Mouse (Mus musculus) lung, embryonic 16.5 days (tissue): ENCODE data around the gene Agbl1. TPM values are rescaled to one million over a fixed set of nuclear protein-coding genes. Genes with fewer than 3 reads are reported as not detected.

Experiments
- ATAC-seq: fragments of 200-750 bp; cut with Nextera tagmentation; 2 replicates; pipeline ENCODE4 v1.8.0; 2017; ENCODE audit warnings: low read depth, mild to moderate bottlenecking, moderate library complexity
- H3K27ac ChIP-seq: fragments of 300-500 bp; sonication (generic); 2 replicates; pipeline ENCODE4 v1.5.1; 2014; ENCODE audit warnings: mild to moderate bottlenecking, control low read depth, low read length
- H3K27me3 ChIP-seq: fragments of 300-500 bp; sonication (generic); 2 replicates; pipeline ENCODE4 v1.6.1; 2014; ENCODE audit warnings: low read depth, low read length, mixed read lengths; ENCODE audit not compliant: control insufficient read depth, insufficient read depth
- H3K36me3 ChIP-seq: fragments of 300-500 bp; sonication (generic); 2 replicates; pipeline ENCODE4 v1.6.1; 2014; ENCODE audit warnings: low read length; ENCODE audit not compliant: control insufficient read depth, insufficient read depth
- H3K4me1 ChIP-seq: fragments of 300-500 bp; sonication (generic); replicated peaks from 2 replicates; pipeline ENCODE4 v1.6.1; 2014; ENCODE audit warnings: low read length, mixed read lengths; ENCODE audit not compliant: control insufficient read depth, insufficient read depth
- H3K4me2 ChIP-seq: fragments of 300-500 bp; sonication (generic); 2 replicates; pipeline ENCODE4 v1.6.1; 2014; ENCODE audit warnings: low read depth, low read length, control low read depth
- H3K4me3 ChIP-seq: fragments of 300-500 bp; sonication (generic); 2 replicates; pipeline ENCODE4 v1.5.1; 2014; ENCODE audit warnings: mild to moderate bottlenecking, low read length, control low read depth
- H3K9ac ChIP-seq: fragments of 300-500 bp; sonication (generic); 2 replicates; pipeline ENCODE4 v1.6.1; 2014; ENCODE audit warnings: low read length, control low read depth
- H3K9me3 ChIP-seq: fragments of 300-500 bp; sonication (generic); 2 replicates; pipeline ENCODE4 v1.6.1; 2016; ENCODE audit warnings: low read length; ENCODE audit not compliant: control insufficient read depth
- WGBS: fragments of 180-500 bp; shearing (Covaris S2); extraction: QIAGEN DNeasy Blood & Tissue Kit; methylation state at CpG from one replicate; pipeline ENCODE4 v1.1.7; 2014; 5-methylcytosine and 5-hydroxymethylcytosine counted together
- polyA plus RNA-seq: library from polyadenylated mRNA; unstranded; fragments of >200 nt; fragmentation: Nextera tagmentation; extraction: Ambion mirVana; gene quantifications from 2 replicates; pipeline ENCODE4 v1.2.1, GENCODE M21; 2015

Agbl1 gene
- not detected in 2 replicates for polyA plus RNA-seq

GRCm38 (mm10) chr7:76229311-76229937 is at the start of gene Agbl1:
TSS of gene Agbl1 (plus strand) at chr7:76229887.
- no peak for ATAC-seq
- WGBS = 58% methylated on average over 7 of the region's 7 CpGs

DNA sequence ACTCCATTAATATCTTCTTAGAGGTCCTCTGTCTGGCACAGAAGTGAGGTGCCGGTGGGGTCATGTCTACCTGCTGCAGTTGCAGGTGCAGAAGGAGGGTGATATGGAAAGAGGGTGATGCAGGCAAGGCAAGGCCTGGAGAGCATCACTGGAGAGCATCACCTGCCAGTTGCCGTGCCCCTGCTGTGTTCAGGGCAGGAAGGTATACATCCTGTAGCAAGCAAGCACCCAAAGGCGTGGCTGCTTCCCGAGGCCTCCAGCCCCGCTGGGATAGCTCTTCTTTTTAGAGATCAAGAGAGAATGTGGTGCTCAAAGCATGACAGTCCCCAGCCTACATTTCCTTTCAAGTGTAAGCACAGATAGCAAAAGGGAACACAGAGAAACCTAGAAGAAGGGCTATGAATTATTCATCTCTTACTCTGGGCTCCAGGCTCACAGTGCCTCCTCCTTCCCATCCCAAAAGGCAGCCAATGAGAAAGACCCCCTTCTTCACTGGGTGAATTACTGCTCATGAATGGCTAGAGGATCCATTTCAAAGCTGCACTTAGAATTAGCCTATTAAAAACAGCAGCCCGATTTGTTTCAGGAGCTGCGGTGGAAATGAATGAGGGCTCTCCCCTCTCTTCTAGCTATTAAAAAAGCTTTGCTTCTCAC is 44.6 kb upstream of the Agbl1 start:
- 57% methylated on average over 7 of the region's 7 CpGs for whole genome bisulfite sequencing
- H3K27ac ChIP-seq = no peak overlapping the region
- H3K4me2 ChIP-seq = no peak overlapping the region
- H3K4me1 ChIP-seq = no peaks in the 10 kb centered on the region
- H3K4me3 ChIP-seq = no peak overlapping the region
- no peaks in the 10 kb centered on the region for H3K27me3 ChIP-seq
- H3K36me3 ChIP-seq = no peaks in the 10 kb centered on the region
- no peak for ATAC-seq
- H3K9ac ChIP-seq = no peak overlapping the region
- H3K9me3 ChIP-seq = no peaks in the 10 kb centered on the region

More at GRCm38 (mm10) chr7:76229311-76229937, at the start of gene Agbl1:
- Histone ChIP-seq H3K9me3 (no peaks in the 10 kb centered on the region), H3K4me2 (no peak within 1 kb of the TSS), H3K9ac (no peak within 1 kb of the TSS), H3K27me3 (no peaks in the 10 kb centered on the region), H3K4me3 (no peak within 1 kb of the TSS), H3K36me3 (no peaks in the 10 kb centered on the region), H3K27ac (no peak within 1 kb of the TSS), H3K4me1 (no peaks in the 10 kb centered on the region)

- no peaks in the 10 kb centered on the region for H3K27me3 ChIP-seq
- no peaks in the 10 kb centered on the region for H3K36me3 ChIP-seq
- H3K4me2 ChIP-seq = no peak overlapping the region
- no peak overlapping the region for H3K9ac ChIP-seq
- no peak overlapping the region for H3K4me3 ChIP-seq
- no peak overlapping the region for H3K27ac ChIP-seq
- 49% methylated on average over 6 of the region's 6 CpGs for WGBS
- H3K4me1 ChIP-seq = no peaks in the 10 kb centered on the region
- ATAC-seq = no peak
- no peaks in the 10 kb centered on the region for H3K9me3 ChIP-seq
Observed at GRCm38 (mm10) chr7:76185681-76186121, 44.0 kb upstream of the Agbl1 start.

DNA sequence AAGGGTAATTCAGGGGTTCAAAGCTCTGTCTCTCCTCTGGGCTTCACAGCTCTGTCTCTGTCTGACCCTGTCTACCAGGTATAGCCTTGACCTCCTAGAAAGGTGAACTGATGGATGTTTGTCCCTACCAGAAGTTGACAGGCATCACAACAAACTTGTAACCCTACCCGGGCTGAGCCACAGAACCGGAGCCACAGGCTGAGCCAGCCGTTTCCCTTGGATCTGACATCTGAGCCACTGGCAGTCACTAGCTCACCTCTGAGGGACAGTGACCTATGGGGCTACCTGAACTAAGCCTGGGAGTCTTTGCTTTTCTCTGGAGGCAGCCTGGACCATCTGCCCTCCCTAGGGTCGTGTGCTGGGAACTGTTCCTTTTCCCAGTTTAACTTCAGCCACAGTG is 11.1 kb upstream of the Agbl1 start:
- 42% methylated on average over 4 of the region's 4 CpGs for WGBS
- no peaks in the 10 kb centered on the region for H3K4me1 ChIP-seq
- H3K27ac ChIP-seq = no peak overlapping the region
- H3K9me3 ChIP-seq = no peaks in the 10 kb centered on the region
- H3K27me3 ChIP-seq = no peaks in the 10 kb centered on the region
- no peak overlapping the region for H3K4me3 ChIP-seq
- H3K4me2 ChIP-seq = no peak overlapping the region
- ATAC-seq = no peak
- H3K9ac ChIP-seq = no peak overlapping the region
- H3K36me3 ChIP-seq = no peaks in the 10 kb centered on the region

DNA sequence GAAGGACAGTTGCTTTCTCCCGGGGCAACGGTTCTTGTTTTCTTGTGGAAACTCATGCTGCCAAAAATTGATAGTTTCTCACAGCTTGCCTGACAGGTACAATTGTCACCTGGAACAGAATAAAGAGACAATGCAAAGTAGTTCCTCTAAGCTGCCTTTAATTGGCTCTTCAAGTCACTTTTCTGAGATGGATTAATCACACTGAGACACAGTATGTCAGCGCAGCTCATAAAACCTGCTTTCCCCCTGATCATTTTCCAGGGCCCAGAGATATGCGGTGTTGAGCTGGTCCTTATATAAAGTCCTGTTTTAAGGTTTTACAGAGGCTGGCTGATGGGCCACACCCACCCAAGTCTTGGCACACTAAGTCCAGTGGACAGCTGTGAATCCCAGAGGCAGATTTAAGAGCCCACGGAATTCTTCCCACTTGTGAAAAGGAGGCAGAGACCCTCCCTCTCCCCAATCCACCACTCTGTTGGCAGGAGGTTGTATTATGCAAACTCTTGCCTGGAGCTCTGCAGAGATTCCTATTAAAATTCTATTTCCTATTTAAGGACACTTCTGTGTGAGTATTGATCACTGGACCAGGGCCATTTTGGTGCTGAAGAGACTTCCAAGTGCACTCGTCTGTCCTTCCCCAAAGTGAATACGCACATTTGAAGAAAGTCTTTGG is 9.8 kb upstream of the Agbl1 start:
- H3K4me2 ChIP-seq = no peak overlapping the region
- no peak overlapping the region for H3K9ac ChIP-seq
- H3K4me3 ChIP-seq = no peak overlapping the region
- no peak overlapping the region for H3K27ac ChIP-seq
- H3K36me3 ChIP-seq = no peaks in the 10 kb centered on the region
- H3K27me3 ChIP-seq = no peaks in the 10 kb centered on the region
- H3K4me1 ChIP-seq = no peaks in the 10 kb centered on the region
- ATAC-seq = no peak
- 77% methylated on average over 7 of the region's 7 CpGs for WGBS
- no peaks in the 10 kb centered on the region for H3K9me3 ChIP-seq

DNA sequence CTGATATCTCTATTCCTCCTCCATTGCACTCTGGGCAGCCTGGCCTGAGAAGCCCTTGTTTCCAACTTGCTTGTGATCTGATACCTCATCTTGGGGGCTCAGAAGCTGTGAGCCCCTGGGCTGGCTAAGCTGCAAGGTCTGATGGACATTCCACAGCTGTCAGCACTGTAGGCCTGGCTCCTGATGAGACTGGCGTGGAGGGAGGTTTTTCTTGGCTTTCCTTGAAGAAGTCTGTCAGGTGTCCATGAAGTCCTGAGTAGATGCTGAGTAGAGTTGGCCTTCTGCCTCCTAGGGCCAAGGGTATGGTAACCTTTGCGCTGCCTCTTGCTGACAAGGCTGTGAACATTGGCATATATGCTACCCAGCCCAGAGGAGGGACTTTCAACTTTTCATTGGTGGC is 7.0 kb upstream of the Agbl1 start:
- Histone ChIP-seq H3K4me1 (no peaks in the 10 kb centered on the region), H3K9me3 (no peaks in the 10 kb centered on the region), H3K4me3 (no peak overlapping the region), H3K27me3 (no peaks in the 10 kb centered on the region), H3K27ac (no peak overlapping the region), H3K36me3 (no peaks in the 10 kb centered on the region), H3K4me2 (no peak overlapping the region), H3K9ac (no peak overlapping the region)
- no peak for ATAC-seq
- 80% methylated on average over 2 of the region's 2 CpGs for whole genome bisulfite sequencing

GRCm38 (mm10) chr7:76228881-76229280 is 806 bp upstream of the Agbl1 start:
- H3K27me3 ChIP-seq = no peaks in the 10 kb centered on the region
- WGBS = 33% methylated on average over 2 of the region's 2 CpGs
- no peaks in the 10 kb centered on the region for H3K36me3 ChIP-seq
- H3K4me1 ChIP-seq = no peaks in the 10 kb centered on the region
- no peaks in the 10 kb centered on the region for H3K9me3 ChIP-seq
- no peak overlapping the region for H3K9ac ChIP-seq
- no peak for ATAC-seq
- H3K4me2 ChIP-seq = no peak overlapping the region
- no peak overlapping the region for H3K27ac ChIP-seq
- H3K4me3 ChIP-seq = no peak overlapping the region

DNA sequence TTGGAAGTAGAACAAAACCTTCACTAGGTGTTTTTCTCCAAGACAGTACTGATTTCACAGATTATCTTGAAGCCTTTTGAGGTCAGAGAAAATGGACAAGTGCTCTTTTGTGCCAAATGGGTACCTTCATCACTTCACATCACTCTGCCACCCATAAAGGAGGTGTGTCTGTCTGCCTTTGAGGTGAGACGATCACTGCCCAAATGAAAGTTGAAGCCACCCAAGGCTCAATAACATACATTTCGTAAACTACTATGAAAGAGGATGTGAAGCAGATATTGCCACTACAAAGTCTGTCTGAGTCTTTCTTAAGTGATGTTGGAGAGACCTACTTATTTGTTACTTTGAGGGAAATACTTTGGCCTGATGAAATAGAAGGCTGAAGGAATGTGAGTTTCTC is 4.6 kb downstream of the Agbl1 start:
- Histone ChIP-seq H3K4me1 (no peaks in the 10 kb centered on the region), H3K27me3 (no peaks in the 10 kb centered on the region), H3K9ac (no peak overlapping the region), H3K4me2 (no peak overlapping the region), H3K4me3 (no peak overlapping the region), H3K36me3 (no peaks in the 10 kb centered on the region), H3K27ac (no peak overlapping the region), H3K9me3 (no peaks in the 10 kb centered on the region)
- no peak for ATAC-seq
- 79% methylated on average over 2 of the region's 2 CpGs for WGBS

DNA sequence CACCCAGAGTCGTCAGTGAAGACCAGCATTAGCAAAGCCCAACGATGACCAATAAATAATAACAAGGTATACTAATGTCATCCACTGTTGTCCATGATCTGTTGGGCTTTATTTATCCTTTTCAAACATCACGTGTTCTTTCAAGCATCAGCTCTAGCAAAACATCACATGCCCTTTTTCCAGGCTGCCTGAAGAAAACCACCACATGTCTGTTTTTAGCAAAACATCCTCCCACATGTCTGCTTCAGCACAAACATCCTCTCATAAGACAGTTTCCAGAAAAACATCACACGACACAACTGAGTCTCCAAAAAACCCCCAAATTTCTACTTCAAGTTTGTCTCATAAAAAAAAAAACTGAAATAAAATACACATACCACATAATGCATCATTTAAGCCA is 7.8 kb downstream of the Agbl1 start:
- Histone ChIP-seq H3K9ac (no peak overlapping the region), H3K4me3 (no peak overlapping the region), H3K4me2 (no peak overlapping the region), H3K27me3 (no peaks in the 10 kb centered on the region), H3K4me1 (no peaks in the 10 kb centered on the region), H3K36me3 (no peaks in the 10 kb centered on the region), H3K27ac (no peak overlapping the region), H3K9me3 (no peaks in the 10 kb centered on the region)
- WGBS = 63% methylated on average over 4 of the region's 4 CpGs
- ATAC-seq = no peak
